Mouse (Mus musculus) liver, adult 2 months (tissue): ENCODE measurements around the gene Ebf1. TPM values are rescaled to one million over a fixed set of nuclear protein-coding genes. Genes with fewer than 3 reads are reported as not detected.

Experiments used
- DNase-seq: peaks from one replicate; pipeline ENCODE4 v3.0.0-alpha.2; 2011; ENCODE audit warnings: low read depth, low spot score; ENCODE audit errors: extremely low read depth
- H3K27ac ChIP-seq: fragments of 200-500 bp; replicated peaks from 2 replicates; pipeline ENCODE4 v1.5.1; 2012; ENCODE audit warnings: low read depth, mild to moderate bottlenecking, control low read depth, inconsistent platforms, low read length; ENCODE audit not compliant: insufficient read depth
- H3K27me3 ChIP-seq: fragments of 200-500 bp; 2 replicates; pipeline ENCODE4 v1.6.1; 2012; ENCODE audit warnings: mild to moderate bottlenecking, moderate library complexity, low read length, inconsistent platforms; ENCODE audit not compliant: control insufficient read depth, insufficient read depth
- H3K36me3 ChIP-seq: fragments of 200-500 bp; 2 replicates; pipeline ENCODE4 v1.6.1; 2012; ENCODE audit warnings: low read length, inconsistent platforms; ENCODE audit not compliant: control insufficient read depth, insufficient read depth
- H3K4me1 ChIP-seq: fragments of 200-500 bp; 2 replicates; pipeline ENCODE4 v1.6.1; 2011; ENCODE audit warnings: low read length; ENCODE audit not compliant: control insufficient read depth, insufficient read depth
- H3K4me3 ChIP-seq: fragments of 200-500 bp; 2 replicates; pipeline ENCODE4 v1.5.1; 2011; ENCODE audit warnings: low read depth, mild to moderate bottlenecking, control low read depth, low read length, moderate library complexity; ENCODE audit not compliant: insufficient read depth
- H3K79me2 ChIP-seq: fragments of 200-500 bp; 2 replicates; pipeline ENCODE4 v1.6.1; 2012; ENCODE audit warnings: inconsistent platforms, mild to moderate bottlenecking, low read length, moderate library complexity; ENCODE audit not compliant: control insufficient read depth, insufficient read depth
- H3K9ac ChIP-seq: fragments of 200-500 bp; 2 replicates; pipeline ENCODE4 v1.6.1; 2012; ENCODE audit warnings: low read depth, mild to moderate bottlenecking, control low read depth, inconsistent platforms, low read length
- CTCF ChIP-seq: fragments of 200-500 bp; IDR thresholded peaks from 2 replicates; pipeline ENCODE4 v1.5.1; 2011; ENCODE audit warnings: low read depth, low read length, control low read depth
- POLR2A ChIP-seq: fragments of 200-500 bp; IDR thresholded peaks from 2 replicates; pipeline ENCODE4 v1.6.1; 2011; ENCODE audit warnings: low read length, control low read depth; ENCODE audit not compliant: insufficient read depth; ENCODE audit errors: extremely low read depth
- WGBS: fragments of 180-500 bp; shearing (Covaris S2); methylation state at CpG from one replicate; pipeline ENCODE4 v1.1.7; 2018; 5-methylcytosine and 5-hydroxymethylcytosine counted together
- polyA plus RNA-seq: library from polyadenylated mRNA; depleted of rRNA; stranded (reverse); fragments of >200 nt; gene quantifications from 2 replicates; pipeline ENCODE4 v1.2.3, GENCODE M21; 2012
- total RNA-seq: library from RNA; depleted of rRNA; stranded (reverse); fragments of >200 nt; gene quantifications from 2 replicates; pipeline ENCODE4 v1.2.3, GENCODE M21; 2014

Ebf1 gene
- total and polyA plus RNA-seq, 2 experiments: 0.23 to 0.37 TPM

GRCm38 (mm10) chr11:44953337-44953736, 336.2 kb downstream of the Ebf1 start:
- Histone ChIP-seq H3K4me1 (no peaks in the 10 kb centered on the region), H3K36me3 (no peaks in the 10 kb centered on the region), H3K27me3 (no peaks in the 10 kb centered on the region), H3K9ac (no peak overlapping the region), H3K4me3 (no peak overlapping the region), H3K79me2 (no peaks in the 10 kb centered on the region), H3K27ac (no peak overlapping the region)
- DNase-seq: no peak
- 85% methylated on average over 1 of the region's 1 CpGs for WGBS
- TF ChIP-seq POLR2A: no peak
- no peak for TF ChIP-seq CTCF

- H3K27ac ChIP-seq: no peak overlapping the region
- WGBS: 87% methylated on average over 11 of the region's 11 CpGs
- no peaks in the 10 kb centered on the region for H3K36me3 ChIP-seq
- H3K9ac ChIP-seq: no peak overlapping the region
- no peak for DNase-seq
- no peaks in the 10 kb centered on the region for H3K27me3 ChIP-seq
- H3K4me3 ChIP-seq: no peak overlapping the region
- H3K79me2 ChIP-seq: no peaks in the 10 kb centered on the region
- H3K4me1 ChIP-seq: no peaks in the 10 kb centered on the region
- no peak for TF ChIP-seq CTCF
- TF ChIP-seq POLR2A: no peak
Measured at GRCm38 (mm10) chr11:44953863-44954262, 336.7 kb downstream of the Ebf1 start.

GRCm38 (mm10) chr11:44954362-44954761, 337.2 kb downstream of the Ebf1 start:
- Histone ChIP-seq H3K79me2 (no peaks in the 10 kb centered on the region), H3K4me3 (no peak overlapping the region), H3K9ac (no peak overlapping the region), H3K27ac (no peak overlapping the region), H3K27me3 (no peaks in the 10 kb centered on the region), H3K4me1 (no peaks in the 10 kb centered on the region), H3K36me3 (no peaks in the 10 kb centered on the region)
- 84% methylated on average over 7 of the region's 7 CpGs for WGBS
- DNase-seq: no peak
- TF ChIP-seq CTCF (no peak), POLR2A (no peak)

DNA sequence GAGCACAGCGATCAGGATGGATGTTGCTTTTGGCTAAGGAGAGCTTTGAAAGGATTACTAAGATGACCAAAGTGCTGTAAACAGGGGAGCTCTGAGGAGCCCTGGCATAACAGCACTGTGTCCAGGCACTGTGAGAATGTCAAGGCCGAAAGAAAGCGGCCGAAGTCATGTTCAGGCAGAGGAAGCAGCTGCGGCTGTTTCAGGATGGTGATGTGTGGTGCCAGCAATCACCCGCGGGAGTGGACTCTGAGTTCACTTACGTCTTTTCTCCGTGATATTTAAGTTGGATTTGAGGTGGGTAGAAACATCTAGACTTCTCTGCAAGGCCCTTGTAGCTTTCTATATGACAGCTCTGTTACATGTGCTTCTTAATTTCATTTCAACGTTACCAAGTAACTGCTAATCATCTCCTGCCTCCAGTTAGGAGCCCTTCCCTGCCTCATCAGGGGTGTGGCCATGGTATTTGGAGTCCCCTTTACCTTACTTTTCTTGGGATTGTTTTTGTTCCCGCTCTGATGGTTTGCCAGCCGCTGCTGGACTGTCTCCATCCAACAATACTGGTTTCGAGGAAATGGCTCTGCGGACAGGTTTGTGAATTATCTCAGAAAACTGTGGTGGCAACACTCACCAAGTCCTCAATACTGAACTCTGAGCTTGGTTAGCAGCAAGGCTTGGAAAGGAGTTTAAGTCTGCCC, 345.8 kb downstream of the Ebf1 start:
- Histone ChIP-seq H3K79me2 (no peaks in the 10 kb centered on the region), H3K9ac (no peak overlapping the region), H3K4me1 (no peaks in the 10 kb centered on the region), H3K27ac (no peak overlapping the region), H3K27me3 (no peaks in the 10 kb centered on the region), H3K36me3 (no peaks in the 10 kb centered on the region), H3K4me3 (no peak overlapping the region)
- 85% methylated on average over 14 of the region's 14 CpGs for WGBS
- TF ChIP-seq POLR2A: no peak
- no peak for TF ChIP-seq CTCF
- no peak for DNase-seq

DNA sequence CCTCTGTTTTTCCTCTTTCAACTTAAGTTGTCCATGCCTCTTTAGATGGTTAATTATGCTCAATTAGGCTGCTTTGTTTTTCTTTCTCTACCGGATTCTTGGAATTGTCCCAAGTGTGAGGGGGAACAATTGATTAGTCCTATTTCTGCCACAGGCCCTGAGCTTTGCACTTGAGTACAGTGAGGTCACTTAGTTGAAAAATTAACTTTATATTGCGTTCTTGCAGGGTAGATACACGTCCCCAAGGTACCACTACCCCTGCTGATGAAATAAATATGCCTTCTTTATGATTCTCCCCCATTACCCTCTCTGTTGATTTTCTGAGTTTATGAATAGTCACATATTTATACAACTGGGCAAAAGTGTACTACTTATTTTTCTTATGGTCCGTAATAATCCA, 351.9 kb downstream of the Ebf1 start:
- H3K4me3 ChIP-seq: no peak overlapping the region
- WGBS: 33% methylated on average over 4 of the region's 4 CpGs
- no peak for TF ChIP-seq POLR2A
- TF ChIP-seq CTCF: no peak
- DNase-seq: peak; percentile 76
- H3K27ac ChIP-seq: no peak overlapping the region
- no peaks in the 10 kb centered on the region for H3K27me3 ChIP-seq
- peaks cover 3% of the 10 kb centered on the region for H3K4me1 ChIP-seq
- no peaks in the 10 kb centered on the region for H3K79me2 ChIP-seq
- no peaks in the 10 kb centered on the region for H3K36me3 ChIP-seq
- H3K9ac ChIP-seq: no peak overlapping the region

DNA sequence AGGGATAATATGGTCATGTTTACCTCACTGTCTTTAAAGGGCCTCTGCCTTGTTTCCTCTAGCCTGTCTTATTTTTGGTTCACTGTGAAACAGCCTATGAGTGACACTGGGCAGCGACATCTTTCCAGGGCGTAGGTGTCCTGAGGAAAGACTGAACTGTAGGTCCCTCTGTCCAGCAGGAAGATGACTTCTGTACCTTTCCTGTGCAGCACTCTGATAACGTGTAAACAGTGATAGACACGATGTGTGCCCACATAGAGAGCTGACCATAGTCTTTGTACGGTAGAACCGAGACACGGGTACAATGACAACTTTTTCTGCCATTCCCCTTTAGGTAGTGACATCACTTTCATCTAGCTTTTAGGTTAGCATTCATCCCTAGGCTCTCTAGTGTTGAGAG, 357.2 kb downstream of the Ebf1 start:
- DNase-seq: no peak
- no peak overlapping the region for H3K27ac ChIP-seq
- no peak overlapping the region for H3K9ac ChIP-seq
- no peaks in the 10 kb centered on the region for H3K79me2 ChIP-seq
- no peak for TF ChIP-seq POLR2A
- no peak for TF ChIP-seq CTCF
- no peaks in the 10 kb centered on the region for H3K36me3 ChIP-seq
- no peaks in the 10 kb centered on the region for H3K27me3 ChIP-seq
- no peak overlapping the region for H3K4me3 ChIP-seq
- WGBS: 71% methylated on average over 7 of the region's 7 CpGs
- no peaks in the 10 kb centered on the region; the same call in 1 of the 2 replicates for H3K4me1 ChIP-seq
